Mouse (Mus musculus) lung, postnatal 0 days (tissue): ENCODE data around the gene Gm15114.
"Not testable (repeated sequence)": the region's sequence is repeated elsewhere in the genome, so short reads cannot be mapped to it uniquely, and the experiment has no call there.

ENCODE experiments used
- CTCF ChIP-seq: IDR thresholded peaks from 2 replicates; pipeline ENCODE4 v1.5.1; 2016; ENCODE audit warnings: antibody characterized with exemption, mild to moderate bottlenecking
- EP300 ChIP-seq: IDR thresholded peaks from 2 replicates; pipeline ENCODE4 v1.6.1; 2016; ENCODE audit warnings: antibody characterized with exemption, mild to moderate bottlenecking, control low read depth

DNA sequence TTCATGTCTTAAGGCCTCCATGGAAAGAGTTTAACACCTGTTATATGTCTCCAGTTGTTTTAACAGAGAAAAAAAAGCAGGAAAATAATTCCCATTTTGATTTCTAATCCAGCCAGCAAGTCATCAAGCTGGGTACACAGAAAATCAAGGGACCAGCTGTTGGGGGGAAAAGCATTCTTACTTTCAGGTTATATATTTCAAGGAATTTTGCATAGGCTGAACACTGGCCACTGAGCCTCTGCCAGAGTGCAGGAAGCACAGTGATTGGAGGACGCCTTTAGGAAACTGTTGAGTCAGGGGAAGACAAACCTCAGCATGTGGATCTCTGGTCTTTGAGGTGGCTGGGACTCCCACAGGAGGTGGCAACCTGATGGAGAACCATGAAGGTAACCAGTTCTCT, at the start of gene Gm15114:
- TF ChIP-seq EP300, CTCF: not testable (repeated sequence)
